Mouse (Mus musculus): ENCODE results near the gene Myo1f. TPM values are rescaled to one million over a fixed set of nuclear protein-coding genes. Genes with fewer than 3 reads are reported as not detected.

The Myo1f gene
- total and polyA plus RNA-seq, 3 experiments, result 0.08 to 0.40 TPM; not detected in 1

DNA sequence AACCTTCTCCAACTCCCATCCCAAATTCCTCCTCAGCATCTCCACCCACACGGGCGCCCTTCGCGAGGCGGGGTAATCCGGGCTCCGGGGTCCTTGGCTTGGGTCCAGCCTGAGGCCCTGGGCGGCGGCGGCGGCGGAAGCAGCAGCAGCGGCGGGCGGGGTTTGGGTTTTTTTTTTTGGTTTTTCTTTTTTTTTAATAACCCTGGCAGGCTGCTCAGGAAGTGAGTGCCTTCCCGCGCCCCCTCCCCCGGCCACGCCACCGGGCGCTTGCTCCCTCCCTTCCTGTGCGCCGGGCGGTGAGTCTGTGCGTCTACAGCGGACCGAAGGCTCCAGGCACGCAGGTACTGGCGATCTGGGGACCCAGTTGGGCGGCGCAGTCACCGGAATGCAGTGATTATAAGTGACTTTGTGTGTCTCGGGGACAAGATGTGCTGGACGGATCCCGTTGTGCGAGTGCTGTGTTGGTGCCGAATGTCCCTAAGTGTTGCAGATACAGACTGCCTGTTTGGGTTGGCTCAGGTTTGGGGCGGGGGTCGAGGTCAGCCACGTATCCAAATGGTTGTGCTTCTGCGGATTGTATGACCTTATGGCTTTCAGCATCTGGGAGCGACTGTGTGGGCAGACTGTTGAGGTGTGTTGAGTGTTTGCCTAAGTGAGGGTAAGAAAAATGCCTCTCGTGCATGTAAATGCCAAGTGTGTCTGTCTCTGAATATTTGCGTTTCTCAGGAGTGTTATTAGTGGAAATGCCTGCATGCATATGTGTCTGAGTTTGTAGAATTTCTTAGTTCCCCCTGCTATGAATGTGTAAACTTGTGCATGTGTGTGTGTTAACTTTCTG lies 31.4 kb upstream of the Myo1f start, which contains the start of gene Adamts10:
Gene Adamts10, plus strand, starts transcription at position 287 of the 838 bp plus-strand sequence.
- peak within 1 kb of the TSS; percentile 83 for H3K9ac ChIP-seq (ENCODE audit: control insufficient read depth, low read depth, low read length, poor library complexity, severe bottlenecking)
- H3K27me3 ChIP-seq (ENCODE audit: control insufficient read depth in 1 of 2, insufficient read depth in 2 of 2, low read length in 2 of 2), result peaks cover 1 to 2% of the 10 kb centered on the region in 2 experiments; a peak in 3 of 4 replicates
- H3K27ac ChIP-seq (ENCODE audit: control insufficient read depth, low read depth, low read length), result peak within 1 kb of the TSS; percentile 11; the same call in 1 of the 2 replicates
- TF ChIP-seq NELFE (IDR thresholded peaks at IDR 0.05; ENCODE audit: low read depth, low read length), result peak; percentile 50; the same call in 1 of the 2 replicates
- TF ChIP-seq CHD1 (IDR thresholded peaks at IDR 0.05; ENCODE audit: low read depth, low read length), result no peak
- TF ChIP-seq ZNF384 (IDR thresholded peaks at IDR 0.05; ENCODE audit: low read depth, low read length), result peak; percentile 96
- no peak for TF ChIP-seq SIN3A (IDR thresholded peaks at IDR 0.05; ENCODE audit: low read length)
- peak; percentile 62; a peak in 3 of 4 replicates for TF ChIP-seq POLR2A (IDR thresholded peaks at IDR 0.05; ENCODE audit: control insufficient read depth in 1 of 2, insufficient read depth in 1 of 2, low read depth in 1 of 2, low read length in 2 of 2, poor library complexity in 1 of 2)
- no peak for TF ChIP-seq POLR2AphosphoS5 (IDR thresholded peaks at IDR 0.05; ENCODE audit: borderline replicate concordance, low read depth, low read length)
- 0 out of 2 replicates have a peak, but pooled peaks have one; percentile 36 for TF ChIP-seq POLR2AphosphoS2 (IDR thresholded peaks at IDR 0.05; ENCODE audit: low read length)
- TF ChIP-seq E2F4 (IDR thresholded peaks at IDR 0.05; ENCODE audit: borderline replicate concordance, low read depth, low read length), result no peak
- TF ChIP-seq USF1 (IDR thresholded peaks at IDR 0.05; ENCODE audit: low read depth, low read length), result no peak
- no peak for TF ChIP-seq RAD21 (IDR thresholded peaks at IDR 0.05; ENCODE audit: low read depth, low read length)
- TF ChIP-seq MXI1 (IDR thresholded peaks at IDR 0.05; ENCODE audit: low read depth, low read length), result 0 out of 2 replicates have a peak, but pooled peaks have one; percentile 28
- TF ChIP-seq MAFK (IDR thresholded peaks at IDR 0.05; ENCODE audit: borderline replicate concordance, low read depth, low read length), result no peak
- TF ChIP-seq EP300 (IDR thresholded peaks at IDR 0.05; ENCODE audit: low read depth in 1 of 2, low read length in 2 of 2), result no peak
- TF ChIP-seq ETS1 (IDR thresholded peaks at IDR 0.05; ENCODE audit: low read depth, low read length), result 0 out of 2 replicates have a peak, but pooled peaks have one; percentile 37
- TF ChIP-seq ELF1 (IDR thresholded peaks at IDR 0.05; ENCODE audit: low read depth, low read length), result peak; percentile 49; the same call in 1 of the 2 replicates
- peak; percentile 70; the same call in 1 of the 2 replicates for TF ChIP-seq HCFC1 (IDR thresholded peaks at IDR 0.05; ENCODE audit: low read depth, low read length)
- TF ChIP-seq MAZ (IDR thresholded peaks at IDR 0.05; ENCODE audit: low read depth, low read length), result peak; percentile 82; the same call in 1 of the 2 replicates
- 0 out of 4 replicates have a peak, but pooled peaks cover 0 to 2% of the 10 kb centered on the region in 2 experiments for H3K36me3 ChIP-seq (ENCODE audit: control insufficient read depth in 1 of 2, insufficient read depth in 2 of 2, low read length in 2 of 2)
- peak within 1 kb of the TSS; percentile 91 to 99 for H3K4me3 ChIP-seq (ENCODE audit: control insufficient read depth in 1 of 2, insufficient read depth in 1 of 2, low read depth in 2 of 2, low read length in 2 of 2)
- DNase-seq (ENCODE audit: low read depth, low spot score), result peak; percentile 86
- peaks cover 5 to 8% of the 10 kb centered on the region in 2 experiments; a peak in 3 of 4 replicates for H3K4me1 ChIP-seq (ENCODE audit: control insufficient read depth in 1 of 2, insufficient read depth in 2 of 2, low read length in 2 of 2)
- H3K9me3 ChIP-seq (replicated peaks; ENCODE audit: insufficient read depth, low read length), result no peaks in the 10 kb centered on the region
- H3K79me2 ChIP-seq (ENCODE audit: control insufficient read depth, insufficient read depth, low read length, poor library complexity), result peaks cover 7% of the 10 kb centered on the region

DNA sequence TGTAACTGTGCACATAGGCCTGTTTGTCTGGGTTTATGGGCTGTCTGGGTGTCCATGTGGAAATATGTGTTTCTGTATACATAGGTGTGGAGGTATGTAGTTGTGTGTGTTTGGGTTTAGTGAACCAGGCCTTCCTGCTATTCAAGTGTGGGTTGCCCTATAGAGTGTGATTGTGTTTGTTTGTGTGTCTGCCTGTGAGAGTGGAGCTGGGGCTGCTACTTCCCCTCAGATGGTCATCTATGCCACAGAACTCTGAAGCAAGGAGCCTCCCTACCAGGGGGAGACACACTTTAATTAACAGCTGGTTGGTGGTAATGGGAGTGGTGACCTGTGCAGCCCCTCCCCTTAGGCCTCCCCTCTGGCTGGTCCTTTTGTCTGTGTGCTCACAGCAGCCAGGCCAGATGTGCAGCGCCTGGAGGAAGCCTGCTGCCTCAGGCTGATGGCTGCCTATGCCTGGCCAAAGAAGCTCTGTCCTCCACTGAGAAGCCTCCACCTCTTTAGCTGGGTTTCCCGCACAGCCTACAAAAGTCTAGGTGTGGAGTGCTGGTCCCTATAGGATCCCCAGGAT lies 30.6 kb upstream of the Myo1f start:
- peak; percentile 47 for DNase-seq (ENCODE audit: low read depth, low spot score)
- H3K36me3 ChIP-seq (ENCODE audit: control insufficient read depth in 1 of 2, insufficient read depth in 2 of 2, low read length in 2 of 2), result 0 out of 4 replicates have a peak, but pooled peaks cover 0 to 2% of the 10 kb centered on the region in 2 experiments
- H3K4me1 ChIP-seq (ENCODE audit: control insufficient read depth in 1 of 2, insufficient read depth in 2 of 2, low read length in 2 of 2), result peaks cover 7 to 8% of the 10 kb centered on the region in 2 experiments
- H3K4me3 ChIP-seq (ENCODE audit: control insufficient read depth in 1 of 2, insufficient read depth in 1 of 2, low read depth in 2 of 2, low read length in 2 of 2), result peak overlapping the region; percentile 91 to 99
- no peaks in the 10 kb centered on the region for H3K27me3 ChIP-seq (ENCODE audit: control insufficient read depth in 1 of 2, insufficient read depth in 2 of 2, low read length in 2 of 2)
- H3K27ac ChIP-seq (ENCODE audit: control insufficient read depth, low read depth, low read length), result no peak overlapping the region
- peaks cover 7% of the 10 kb centered on the region for H3K79me2 ChIP-seq (ENCODE audit: control insufficient read depth, insufficient read depth, low read length, poor library complexity)
- no peaks in the 10 kb centered on the region for H3K9me3 ChIP-seq (replicated peaks; ENCODE audit: insufficient read depth, low read length)
- no peak for TF ChIP-seq CHD2 (IDR thresholded peaks at IDR 0.05; ENCODE audit: low read length)
- no peak for TF ChIP-seq JUND (IDR thresholded peaks at IDR 0.05; ENCODE audit: low read depth, low read length)
- TF ChIP-seq GABPA (IDR thresholded peaks at IDR 0.05; ENCODE audit: low read depth, low read length), result no peak
- 0 out of 2 replicates have a peak, but pooled peaks have one; percentile 33 for TF ChIP-seq SIN3A (IDR thresholded peaks at IDR 0.05; ENCODE audit: low read length)
- no peak for TF ChIP-seq POLR2A (IDR thresholded peaks at IDR 0.05; ENCODE audit: control insufficient read depth in 1 of 2, insufficient read depth in 1 of 2, low read depth in 1 of 2, low read length in 2 of 2, poor library complexity in 1 of 2)
- TF ChIP-seq RCOR1 (IDR thresholded peaks at IDR 0.05; ENCODE audit: low read depth, low read length), result no peak
- TF ChIP-seq UBTF (IDR thresholded peaks at IDR 0.05; ENCODE audit: borderline replicate concordance, insufficient read depth, low read depth, low read length), result no peak
- peak overlapping the region; percentile 83 for H3K9ac ChIP-seq (ENCODE audit: control insufficient read depth, low read depth, low read length, poor library complexity, severe bottlenecking)

Measured in MEL (cell line).